Mouse (Mus musculus): ENCODE data around the gene Cyth1. TPM values are rescaled to one million over a fixed set of nuclear protein-coding genes. Genes with fewer than 3 reads are reported as not detected.

Gene Cyth1
- polyA plus RNA-seq (2014; fragmentation: Nextera tagmentation; extraction: Ambion mirVana): 11.4 and 12.4 TPM in 2 replicates

GRCm38 (mm10) chr11:118248150-118249011 is at the start of gene Cyth1:
Gene Cyth1 (minus strand): TSS chr11:118248592.
- peaks cover 16% of the 10 kb centered on the region for H3K4me1 ChIP-seq (ENCODE audit: control insufficient read depth, insufficient read depth, low read length)
- ATAC-seq (ENCODE audit: low FRiP score, low TSS enrichment): peak; percentile 96
- no peaks in the 10 kb centered on the region for H3K9me3 ChIP-seq (ENCODE audit: control insufficient read depth, low read length)
- no peaks in the 10 kb centered on the region for H3K27me3 ChIP-seq (ENCODE audit: control insufficient read depth, insufficient read depth, low read length)
- H3K9ac ChIP-seq (ENCODE audit: low read depth, low read length): peak within 1 kb of the TSS; percentile 90
- H3K27ac ChIP-seq (ENCODE audit: low read depth, low read length): peak within 1 kb of the TSS; percentile 84
- peak within 1 kb of the TSS; percentile 86 for H3K4me2 ChIP-seq (replicated peaks; ENCODE audit: low read depth, low read length)
- H3K36me3 ChIP-seq (ENCODE audit: control insufficient read depth, insufficient read depth, low read length): no peaks in the 10 kb centered on the region
- peak within 1 kb of the TSS; percentile 86 for H3K4me3 ChIP-seq (ENCODE audit: low read length)
- WGBS: under 1% methylated on average over 85 of the region's 86 CpGs

- no peak for ATAC-seq (ENCODE audit: low FRiP score, low TSS enrichment)
- Histone ChIP-seq H3K4me3 (ENCODE audit: low read length) (no peak overlapping the region), H3K27ac (ENCODE audit: low read depth, low read length) (no peak overlapping the region)
These were observed 49.6 kb upstream of the Cyth1 start for GRCm38 (mm10) chr11:118297967-118298366.

GRCm38 (mm10) chr11:118295026-118295425 is 46.6 kb upstream of the Cyth1 start:
- Histone ChIP-seq H3K27me3 (ENCODE audit: control insufficient read depth, insufficient read depth, low read length) (no peaks in the 10 kb centered on the region), H3K27ac (ENCODE audit: low read depth, low read length) (no peak overlapping the region), H3K9ac (ENCODE audit: low read depth, low read length) (no peak overlapping the region), H3K4me2 (replicated peaks; ENCODE audit: low read depth, low read length) (no peak overlapping the region), H3K9me3 (ENCODE audit: control insufficient read depth, low read length) (no peaks in the 10 kb centered on the region), H3K4me3 (ENCODE audit: low read length) (no peak overlapping the region), H3K4me1 (ENCODE audit: control insufficient read depth, insufficient read depth, low read length) (peaks cover 4% of the 10 kb centered on the region), H3K36me3 (ENCODE audit: control insufficient read depth, insufficient read depth, low read length) (no peaks in the 10 kb centered on the region)
- 92% methylated on average over 1 of the region's 2 CpGs for WGBS
- ATAC-seq (ENCODE audit: low FRiP score, low TSS enrichment): no peak

More at GRCm38 (mm10) chr11:118297967-118298366, 49.6 kb upstream of the Cyth1 start:
- Histone ChIP-seq H3K4me2 (replicated peaks; ENCODE audit: low read depth, low read length) (no peak overlapping the region), H3K4me1 (ENCODE audit: control insufficient read depth, insufficient read depth, low read length) (no peaks in the 10 kb centered on the region), H3K36me3 (ENCODE audit: control insufficient read depth, insufficient read depth, low read length) (peaks cover 5% of the 10 kb centered on the region; the same call in 1 of the 2 replicates), H3K9me3 (ENCODE audit: control insufficient read depth, low read length) (no peaks in the 10 kb centered on the region), H3K9ac (ENCODE audit: low read depth, low read length) (no peak overlapping the region), H3K27me3 (ENCODE audit: control insufficient read depth, insufficient read depth, low read length) (no peaks in the 10 kb centered on the region)
- WGBS: 77% methylated on average over 3 of the region's 3 CpGs

GRCm38 (mm10) chr11:118292671-118293070 is 44.3 kb upstream of the Cyth1 start:
- no peak overlapping the region for H3K9ac ChIP-seq (ENCODE audit: low read depth, low read length)
- no peaks in the 10 kb centered on the region for H3K27me3 ChIP-seq (ENCODE audit: control insufficient read depth, insufficient read depth, low read length)
- H3K27ac ChIP-seq (ENCODE audit: low read depth, low read length): no peak overlapping the region
- peaks cover under 1% of the 10 kb centered on the region; the same call in 1 of the 2 replicates for H3K36me3 ChIP-seq (ENCODE audit: control insufficient read depth, insufficient read depth, low read length)
- WGBS: 81% methylated on average over 6 of the region's 6 CpGs
- ATAC-seq (ENCODE audit: low FRiP score, low TSS enrichment): no peak
- no peak overlapping the region for H3K4me3 ChIP-seq (ENCODE audit: low read length)
- no peaks in the 10 kb centered on the region for H3K9me3 ChIP-seq (ENCODE audit: control insufficient read depth, low read length)
- H3K4me1 ChIP-seq (ENCODE audit: control insufficient read depth, insufficient read depth, low read length): peaks cover 8% of the 10 kb centered on the region
- no peak overlapping the region for H3K4me2 ChIP-seq (replicated peaks; ENCODE audit: low read depth, low read length)

GRCm38 (mm10) chr11:118289999-118290889 is 41.9 kb upstream of the Cyth1 start, which contains the start of gene Usp36:
Gene Usp36 (minus strand): TSS chr11:118290244.
- WGBS: under 1% methylated on average over 68 of the region's 68 CpGs
- Histone ChIP-seq H3K27ac (ENCODE audit: low read depth, low read length) (peak within 1 kb of the TSS; percentile 88), H3K4me2 (replicated peaks; ENCODE audit: low read depth, low read length) (peak within 1 kb of the TSS; percentile 74), H3K36me3 (ENCODE audit: control insufficient read depth, insufficient read depth, low read length) (peaks cover 25% of the 10 kb centered on the region), H3K27me3 (ENCODE audit: control insufficient read depth, insufficient read depth, low read length) (no peaks in the 10 kb centered on the region), H3K4me1 (ENCODE audit: control insufficient read depth, insufficient read depth, low read length) (peaks cover 8% of the 10 kb centered on the region), H3K9me3 (ENCODE audit: control insufficient read depth, low read length) (no peaks in the 10 kb centered on the region), H3K9ac (ENCODE audit: low read depth, low read length) (peak within 1 kb of the TSS; percentile 81), H3K4me3 (ENCODE audit: low read length) (peak within 1 kb of the TSS; percentile 72)
- peak; percentile 99 for ATAC-seq (ENCODE audit: low FRiP score, low TSS enrichment)

- Histone ChIP-seq H3K4me2 (replicated peaks; ENCODE audit: low read depth, low read length) (peak overlapping the region; percentile 45), H3K4me1 (ENCODE audit: control insufficient read depth, insufficient read depth, low read length) (peaks cover 8% of the 10 kb centered on the region), H3K36me3 (ENCODE audit: control insufficient read depth, insufficient read depth, low read length) (peaks cover 32% of the 10 kb centered on the region), H3K27me3 (ENCODE audit: control insufficient read depth, insufficient read depth, low read length) (no peaks in the 10 kb centered on the region), H3K9ac (ENCODE audit: low read depth, low read length) (peak overlapping the region; percentile 81), H3K9me3 (ENCODE audit: control insufficient read depth, low read length) (no peaks in the 10 kb centered on the region), H3K27ac (ENCODE audit: low read depth, low read length) (peak overlapping the region; percentile 32; the same call in 1 of the 2 replicates), H3K4me3 (ENCODE audit: low read length) (peak overlapping the region; percentile 72)
- peak; percentile 28; the same call in 1 of the 2 replicates for ATAC-seq (ENCODE audit: low FRiP score, low TSS enrichment)
- WGBS: 0% methylated on average over 22 of the region's 22 CpGs
These were observed 41.2 kb upstream of the Cyth1 start for GRCm38 (mm10) chr11:118289562-118289961.

GRCm38 (mm10) chr11:118289037-118289511 is 40.7 kb upstream of the Cyth1 start:
- peak overlapping the region; percentile 81 for H3K9ac ChIP-seq (ENCODE audit: low read depth, low read length)
- H3K27me3 ChIP-seq (ENCODE audit: control insufficient read depth, insufficient read depth, low read length): no peaks in the 10 kb centered on the region
- WGBS: 1% methylated on average over 16 of the region's 16 CpGs
- no peaks in the 10 kb centered on the region for H3K9me3 ChIP-seq (ENCODE audit: control insufficient read depth, low read length)
- H3K4me1 ChIP-seq (ENCODE audit: control insufficient read depth, insufficient read depth, low read length): peaks cover 8% of the 10 kb centered on the region
- peak overlapping the region; percentile 72 for H3K4me3 ChIP-seq (ENCODE audit: low read length)
- ATAC-seq (ENCODE audit: low FRiP score, low TSS enrichment): no peak
- no peak overlapping the region for H3K27ac ChIP-seq (ENCODE audit: low read depth, low read length)
- H3K4me2 ChIP-seq (replicated peaks; ENCODE audit: low read depth, low read length): peak overlapping the region; percentile 45
- peaks cover 36% of the 10 kb centered on the region for H3K36me3 ChIP-seq (ENCODE audit: control insufficient read depth, insufficient read depth, low read length)

- Histone ChIP-seq H3K4me3 (ENCODE audit: low read length) (no peak overlapping the region), H3K27me3 (ENCODE audit: control insufficient read depth, insufficient read depth, low read length) (no peaks in the 10 kb centered on the region), H3K36me3 (ENCODE audit: control insufficient read depth, insufficient read depth, low read length) (peaks cover 51% of the 10 kb centered on the region), H3K27ac (ENCODE audit: low read depth, low read length) (no peak overlapping the region), H3K9me3 (ENCODE audit: control insufficient read depth, low read length) (no peaks in the 10 kb centered on the region), H3K4me1 (ENCODE audit: control insufficient read depth, insufficient read depth, low read length) (peaks cover 8% of the 10 kb centered on the region), H3K9ac (ENCODE audit: low read depth, low read length) (no peak overlapping the region), H3K4me2 (replicated peaks; ENCODE audit: low read depth, low read length) (no peak overlapping the region)
- WGBS: 94% methylated on average over 9 of the region's 9 CpGs
- ATAC-seq (ENCODE audit: low FRiP score, low TSS enrichment): no peak
These were observed 39.2 kb upstream of the Cyth1 start for GRCm38 (mm10) chr11:118287573-118287972.
